Mouse (Mus musculus) intestine, embryonic 16.5 days (tissue): ENCODE measurements around the gene Gucy2c. TPM values are rescaled to one million over a fixed set of nuclear protein-coding genes. Genes with fewer than 3 reads are reported as not detected.

Experiments
- ATAC-seq: fragments of 200-750 bp; cut with Nextera tagmentation; 2 replicates; pipeline ENCODE4 v1.8.0; 2017; ENCODE audit warnings: moderate TSS enrichment, moderate library complexity
- H3K27ac ChIP-seq: fragments of 300-500 bp; sonication (generic); 2 replicates; pipeline ENCODE4 v1.5.1; 2014; ENCODE audit warnings: mild to moderate bottlenecking, low read length
- H3K27me3 ChIP-seq: fragments of 300-500 bp; sonication (generic); replicated peaks from 2 replicates; pipeline ENCODE4 v1.6.1; 2014; ENCODE audit warnings: low read length, control low read depth, mixed read lengths; ENCODE audit not compliant: control insufficient read depth, insufficient read depth
- H3K36me3 ChIP-seq: fragments of 300-500 bp; sonication (generic); 2 replicates; pipeline ENCODE4 v1.6.1; 2014; ENCODE audit warnings: low read length, control low read depth; ENCODE audit not compliant: control insufficient read depth, insufficient read depth
- H3K4me1 ChIP-seq: fragments of 300-500 bp; sonication (generic); 2 replicates; pipeline ENCODE4 v1.6.1; 2014; ENCODE audit warnings: low read length, control low read depth, mixed read lengths; ENCODE audit not compliant: control insufficient read depth, insufficient read depth
- H3K4me2 ChIP-seq: fragments of 300-500 bp; sonication (generic); 2 replicates; pipeline ENCODE4 v1.6.1; 2014; ENCODE audit warnings: low read depth, low read length, control low read depth
- H3K4me3 ChIP-seq: fragments of 300-500 bp; sonication (generic); 2 replicates; pipeline ENCODE4 v1.5.1; 2014; ENCODE audit warnings: mild to moderate bottlenecking, low read length
- H3K9ac ChIP-seq: fragments of 300-500 bp; sonication (generic); 2 replicates; pipeline ENCODE4 v1.6.1; 2014; ENCODE audit warnings: low read depth, low read length
- H3K9me3 ChIP-seq: fragments of 300-500 bp; sonication (generic); 2 replicates; pipeline ENCODE4 v1.6.1; 2016; ENCODE audit warnings: low read length, control low read depth; ENCODE audit not compliant: control insufficient read depth
- WGBS: fragments of 180-500 bp; shearing (Covaris S2); extraction: QIAGEN DNeasy Blood & Tissue Kit; methylation state at CpG from one replicate; pipeline ENCODE4 v1.1.7; 2014; 5-methylcytosine and 5-hydroxymethylcytosine counted together
- polyA plus RNA-seq: library from polyadenylated mRNA; unstranded; fragments of >200 nt; fragmentation: Nextera tagmentation; extraction: Ambion mirVana; gene quantifications from 2 replicates; pipeline ENCODE4 v1.2.1, GENCODE M21; 2015

The Gucy2c gene
- polyA plus RNA-seq, 1 experiment from 2014 or later = 91.5 TPM

GRCm38 (mm10) chr6:136769143-136769542 is 12.4 kb downstream of the Gucy2c start:
- Histone ChIP-seq H3K9ac (no peak overlapping the region), H3K9me3 (no peaks in the 10 kb centered on the region), H3K27me3 (no peaks in the 10 kb centered on the region), H3K4me2 (no peak overlapping the region), H3K36me3 (0 out of 2 replicates have a peak, but pooled peaks cover 2% of the 10 kb centered on the region), H3K4me3 (no peak overlapping the region), H3K4me1 (peaks cover 11% of the 10 kb centered on the region), H3K27ac (no peak overlapping the region)
- 85% methylated on average over 8 of the region's 8 CpGs for WGBS
- no peak for ATAC-seq

GRCm38 (mm10) chr6:136763912-136764311 is 17.7 kb downstream of the Gucy2c start:
- H3K9ac ChIP-seq = no peak overlapping the region
- no peak overlapping the region; the same call in 1 of the 2 replicates for H3K27ac ChIP-seq
- ATAC-seq = no peak
- peaks cover 10% of the 10 kb centered on the region for H3K4me1 ChIP-seq
- H3K4me3 ChIP-seq = no peak overlapping the region
- H3K4me2 ChIP-seq = no peak overlapping the region
- 0 out of 2 replicates have a peak, but pooled peaks cover 2% of the 10 kb centered on the region for H3K36me3 ChIP-seq
- WGBS = 50% methylated on average over 1 of the region's 1 CpGs
- no peaks in the 10 kb centered on the region for H3K27me3 ChIP-seq
- no peaks in the 10 kb centered on the region for H3K9me3 ChIP-seq

GRCm38 (mm10) chr6:136750567-136750966 is 31.0 kb downstream of the Gucy2c start:
- no peaks in the 10 kb centered on the region for H3K9me3 ChIP-seq
- H3K27ac ChIP-seq = no peak overlapping the region
- no peaks in the 10 kb centered on the region for H3K27me3 ChIP-seq
- no peaks in the 10 kb centered on the region for H3K4me1 ChIP-seq
- no peak overlapping the region for H3K4me2 ChIP-seq
- 87% methylated on average over 11 of the region's 11 CpGs for WGBS
- no peak overlapping the region for H3K4me3 ChIP-seq
- H3K9ac ChIP-seq = no peak overlapping the region
- ATAC-seq = no peak
- H3K36me3 ChIP-seq = no peaks in the 10 kb centered on the region

GRCm38 (mm10) chr6:136745586-136745985 is 36.0 kb downstream of the Gucy2c start:
- Histone ChIP-seq H3K27me3 (no peaks in the 10 kb centered on the region), H3K4me3 (no peak overlapping the region), H3K9ac (no peak overlapping the region), H3K4me2 (no peak overlapping the region), H3K4me1 (peaks cover 7% of the 10 kb centered on the region; the same call in 1 of the 2 replicates), H3K27ac (0 out of 2 replicates have a peak overlapping the region, but pooled peaks have one; percentile 9), H3K36me3 (no peaks in the 10 kb centered on the region), H3K9me3 (no peaks in the 10 kb centered on the region)
- ATAC-seq = no peak
- WGBS = 74% methylated on average over 5 of the region's 5 CpGs

GRCm38 (mm10) chr6:136743729-136744128 is 37.8 kb downstream of the Gucy2c start:
- WGBS = 74% methylated on average over 7 of the region's 7 CpGs
- no peak for ATAC-seq
- H3K36me3 ChIP-seq = no peaks in the 10 kb centered on the region; the same call in 1 of the 2 replicates
- H3K9me3 ChIP-seq = no peaks in the 10 kb centered on the region
- no peak overlapping the region for H3K9ac ChIP-seq
- H3K27ac ChIP-seq = no peak overlapping the region
- no peak overlapping the region for H3K4me3 ChIP-seq
- peaks cover 7% of the 10 kb centered on the region; the same call in 1 of the 2 replicates for H3K4me1 ChIP-seq
- H3K27me3 ChIP-seq = no peaks in the 10 kb centered on the region
- H3K4me2 ChIP-seq = no peak overlapping the region

GRCm38 (mm10) chr6:136742352-136743118 is 39.0 kb downstream of the Gucy2c start:
- peak; percentile 89 for ATAC-seq
- H3K27ac ChIP-seq = no peak overlapping the region
- H3K27me3 ChIP-seq = no peaks in the 10 kb centered on the region
- H3K36me3 ChIP-seq = no peaks in the 10 kb centered on the region; the same call in 1 of the 2 replicates
- no peak overlapping the region for H3K9ac ChIP-seq
- no peak overlapping the region for H3K4me3 ChIP-seq
- peaks cover 7% of the 10 kb centered on the region; the same call in 1 of the 2 replicates for H3K4me1 ChIP-seq
- H3K9me3 ChIP-seq = no peaks in the 10 kb centered on the region
- no peak overlapping the region for H3K4me2 ChIP-seq
- 43% methylated on average over 10 of the region's 10 CpGs for WGBS

- no peak overlapping the region for H3K4me3 ChIP-seq
- peaks cover 7% of the 10 kb centered on the region; the same call in 1 of the 2 replicates for H3K4me1 ChIP-seq
- H3K9ac ChIP-seq = no peak overlapping the region
- H3K4me2 ChIP-seq = no peak overlapping the region
- 86% methylated on average over 10 of the region's 10 CpGs for WGBS
- H3K9me3 ChIP-seq = no peaks in the 10 kb centered on the region
- no peak overlapping the region for H3K27ac ChIP-seq
- no peaks in the 10 kb centered on the region for H3K27me3 ChIP-seq
- no peak for ATAC-seq
- no peaks in the 10 kb centered on the region; the same call in 1 of the 2 replicates for H3K36me3 ChIP-seq
Measured at GRCm38 (mm10) chr6:136741281-136741680, 40.3 kb downstream of the Gucy2c start.

- Histone ChIP-seq H3K4me1 (no peaks in the 10 kb centered on the region), H3K27ac (no peak overlapping the region), H3K4me3 (no peak overlapping the region), H3K9ac (no peak overlapping the region), H3K9me3 (no peaks in the 10 kb centered on the region), H3K36me3 (no peaks in the 10 kb centered on the region; the same call in 1 of the 2 replicates), H3K4me2 (no peak overlapping the region), H3K27me3 (no peaks in the 10 kb centered on the region)
- ATAC-seq = no peak
- WGBS = 84% methylated on average over 7 of the region's 7 CpGs
Measured at GRCm38 (mm10) chr6:136735766-136736165, 45.8 kb downstream of the Gucy2c start.

- ATAC-seq = no peak
- H3K4me2 ChIP-seq = no peak overlapping the region
- H3K9ac ChIP-seq = no peak overlapping the region
- H3K27ac ChIP-seq = no peak overlapping the region
- no peaks in the 10 kb centered on the region for H3K36me3 ChIP-seq
- H3K4me1 ChIP-seq = no peaks in the 10 kb centered on the region
- H3K4me3 ChIP-seq = no peak overlapping the region
- H3K27me3 ChIP-seq = no peaks in the 10 kb centered on the region
- H3K9me3 ChIP-seq = no peaks in the 10 kb centered on the region
- 90% methylated on average over 14 of the region's 14 CpGs for whole genome bisulfite sequencing
Measured at GRCm38 (mm10) chr6:136728144-136728543, 53.4 kb downstream of the Gucy2c start.
